Mouse (Mus musculus): ENCODE measurements around the gene Hist1h2ba. TPM values are rescaled to one million over a fixed set of nuclear protein-coding genes. Genes with fewer than 3 reads are reported as not detected.
A peak's percentile ranks its signal among the peaks of the same experiment; 100 is the strongest.

Gene Hist1h2ba
- total and polyA plus RNA-seq, 2 experiments = not detected

GRCm38 (mm10) chr13:23949484-23950246 lies 15.7 kb upstream of the Hist1h2ba start:
- whole genome bisulfite sequencing = 82% methylated on average over 14 of the region's 14 CpGs
- Histone ChIP-seq H3K4me1 (ENCODE audit: control insufficient read depth, insufficient read depth, low read length) (no peaks in the 10 kb centered on the region), H3K4me3 (ENCODE audit: insufficient read depth, low read depth, low read length) (no peak overlapping the region), H3K36me3 (ENCODE audit: control insufficient read depth, insufficient read depth, low read length) (no peaks in the 10 kb centered on the region), H3K9ac (ENCODE audit: low read depth, low read length) (no peak overlapping the region), H3K27ac (replicated peaks; ENCODE audit: insufficient read depth, low read depth, low read length) (no peak overlapping the region), H3K27me3 (ENCODE audit: control insufficient read depth, insufficient read depth, low read length) (peaks cover 2% of the 10 kb centered on the region; the same call in 1 of the 2 replicates), H3K79me2 (ENCODE audit: control insufficient read depth, insufficient read depth, low read length) (no peaks in the 10 kb centered on the region)
- no peak for DNase-seq (ENCODE audit: extremely low read depth, low read depth, low spot score)
- no peak for TF ChIP-seq POLR2A (IDR thresholded peaks at IDR 0.05; ENCODE audit: extremely low read depth, insufficient read depth, low read length)
- TF ChIP-seq CTCF (IDR thresholded peaks at IDR 0.05; ENCODE audit: low read depth, low read length) = no peak

GRCm38 (mm10) chr13:23946254-23946653 lies 12.3 kb upstream of the Hist1h2ba start:
- H3K4me1 ChIP-seq (ENCODE audit: control insufficient read depth, insufficient read depth, low read length) = no peaks in the 10 kb centered on the region
- WGBS = 88% methylated on average over 2 of the region's 2 CpGs
- TF ChIP-seq POLR2A (IDR thresholded peaks at IDR 0.05; ENCODE audit: extremely low read depth, insufficient read depth, low read length) = no peak
- TF ChIP-seq CTCF (IDR thresholded peaks at IDR 0.05; ENCODE audit: low read depth, low read length) = no peak

GRCm38 (mm10) chr13:23942861-23943260 lies 8.9 kb upstream of the Hist1h2ba start:
- TF ChIP-seq POLR2A (IDR thresholded peaks at IDR 0.05; ENCODE audit: extremely low read depth, insufficient read depth, low read length) = no peak
- TF ChIP-seq CTCF (IDR thresholded peaks at IDR 0.05; ENCODE audit: low read depth, low read length) = peak; percentile 32
- no peak overlapping the region for H3K27ac ChIP-seq (replicated peaks; ENCODE audit: insufficient read depth, low read depth, low read length)
- 67% methylated on average over 2 of the region's 2 CpGs for WGBS
- H3K27me3 ChIP-seq (ENCODE audit: control insufficient read depth, insufficient read depth, low read length) = no peaks in the 10 kb centered on the region; the same call in 1 of the 2 replicates
- no peak overlapping the region for H3K9ac ChIP-seq (ENCODE audit: low read depth, low read length)
- no peaks in the 10 kb centered on the region for H3K4me1 ChIP-seq (ENCODE audit: control insufficient read depth, insufficient read depth, low read length)
- no peak overlapping the region for H3K4me3 ChIP-seq (ENCODE audit: insufficient read depth, low read depth, low read length)
- no peaks in the 10 kb centered on the region for H3K36me3 ChIP-seq (ENCODE audit: control insufficient read depth, insufficient read depth, low read length)
- no peak for DNase-seq (ENCODE audit: extremely low read depth, low read depth, low spot score)
- no peaks in the 10 kb centered on the region for H3K79me2 ChIP-seq (ENCODE audit: control insufficient read depth, insufficient read depth, low read length)

More at GRCm38 (mm10) chr13:23946254-23946653, 12.3 kb upstream of the Hist1h2ba start:
- Histone ChIP-seq H3K79me2 (ENCODE audit: control insufficient read depth, insufficient read depth, low read length) (no peaks in the 10 kb centered on the region), H3K4me3 (ENCODE audit: insufficient read depth, low read depth, low read length) (no peak overlapping the region), H3K9ac (ENCODE audit: low read depth, low read length) (no peak overlapping the region), H3K27ac (replicated peaks; ENCODE audit: insufficient read depth, low read depth, low read length) (no peak overlapping the region), H3K36me3 (ENCODE audit: control insufficient read depth, insufficient read depth, low read length) (no peaks in the 10 kb centered on the region), H3K27me3 (ENCODE audit: control insufficient read depth, insufficient read depth, low read length) (peaks cover 2% of the 10 kb centered on the region; the same call in 1 of the 2 replicates)
- DNase-seq (ENCODE audit: extremely low read depth, low read depth, low spot score) = no peak

- Histone ChIP-seq H3K79me2 (ENCODE audit: control insufficient read depth, insufficient read depth, low read length) (no peaks in the 10 kb centered on the region), H3K9ac (ENCODE audit: low read depth, low read length) (no peak overlapping the region), H3K4me1 (ENCODE audit: control insufficient read depth, insufficient read depth, low read length) (no peaks in the 10 kb centered on the region), H3K27ac (replicated peaks; ENCODE audit: insufficient read depth, low read depth, low read length) (no peak overlapping the region), H3K4me3 (ENCODE audit: insufficient read depth, low read depth, low read length) (no peak overlapping the region), H3K36me3 (ENCODE audit: control insufficient read depth, insufficient read depth, low read length) (no peaks in the 10 kb centered on the region), H3K27me3 (ENCODE audit: control insufficient read depth, insufficient read depth, low read length) (no peaks in the 10 kb centered on the region)
- WGBS = 79% methylated on average over 6 of the region's 6 CpGs
- TF ChIP-seq CTCF (IDR thresholded peaks at IDR 0.05; ENCODE audit: low read depth, low read length) = no peak
- no peak for TF ChIP-seq POLR2A (IDR thresholded peaks at IDR 0.05; ENCODE audit: extremely low read depth, insufficient read depth, low read length)
- DNase-seq (ENCODE audit: extremely low read depth, low read depth, low spot score) = peak; percentile 70
Observed at GRCm38 (mm10) chr13:23940291-23940690, 6.3 kb upstream of the Hist1h2ba start.

- no peaks in the 10 kb centered on the region for H3K4me1 ChIP-seq (ENCODE audit: control insufficient read depth, insufficient read depth, low read length)
- H3K4me3 ChIP-seq (ENCODE audit: insufficient read depth, low read depth, low read length) = no peak overlapping the region
- H3K79me2 ChIP-seq (ENCODE audit: control insufficient read depth, insufficient read depth, low read length) = no peaks in the 10 kb centered on the region
- no peaks in the 10 kb centered on the region for H3K36me3 ChIP-seq (ENCODE audit: control insufficient read depth, insufficient read depth, low read length)
- peak; percentile 59 for DNase-seq (ENCODE audit: extremely low read depth, low read depth, low spot score)
- H3K27me3 ChIP-seq (ENCODE audit: control insufficient read depth, insufficient read depth, low read length) = no peaks in the 10 kb centered on the region
- no peak overlapping the region for H3K9ac ChIP-seq (ENCODE audit: low read depth, low read length)
- no peak for TF ChIP-seq CTCF (IDR thresholded peaks at IDR 0.05; ENCODE audit: low read depth, low read length)
- TF ChIP-seq POLR2A (IDR thresholded peaks at IDR 0.05; ENCODE audit: extremely low read depth, insufficient read depth, low read length) = no peak
- H3K27ac ChIP-seq (replicated peaks; ENCODE audit: insufficient read depth, low read depth, low read length) = no peak overlapping the region
- 96% methylated on average over 1 of the region's 1 CpGs for WGBS
Observed at GRCm38 (mm10) chr13:23938699-23939098, 4.7 kb upstream of the Hist1h2ba start.

GRCm38 (mm10) chr13:23934211-23934520 lies 210 bp upstream of the Hist1h2ba start, which contains the start of gene Hist1h2aa:
Gene Hist1h2aa (plus strand): TSS chr13:23934462.
- no peaks in the 10 kb centered on the region for H3K27me3 ChIP-seq (ENCODE audit: control insufficient read depth, insufficient read depth, low read length)
- H3K4me3 ChIP-seq (ENCODE audit: insufficient read depth, low read depth, low read length) = no peak within 1 kb of the TSS
- no peaks in the 10 kb centered on the region for H3K4me1 ChIP-seq (ENCODE audit: control insufficient read depth, insufficient read depth, low read length)
- 91% methylated on average over 10 of the region's 10 CpGs for WGBS
- no peaks in the 10 kb centered on the region for H3K36me3 ChIP-seq (ENCODE audit: control insufficient read depth, insufficient read depth, low read length)
- TF ChIP-seq POLR2A (IDR thresholded peaks at IDR 0.05; ENCODE audit: extremely low read depth, insufficient read depth, low read length) (no peak), CTCF (IDR thresholded peaks at IDR 0.05; ENCODE audit: low read depth, low read length) (no peak)
- H3K79me2 ChIP-seq (ENCODE audit: control insufficient read depth, insufficient read depth, low read length) = no peaks in the 10 kb centered on the region
- no peak within 1 kb of the TSS for H3K27ac ChIP-seq (replicated peaks; ENCODE audit: insufficient read depth, low read depth, low read length)
- no peak within 1 kb of the TSS for H3K9ac ChIP-seq (ENCODE audit: low read depth, low read length)
- no peak for DNase-seq (ENCODE audit: extremely low read depth, low read depth, low spot score)
